Mouse (Mus musculus) G1E (cell line): ENCODE data around the gene Lrrn2. TPM values are rescaled to one million over a fixed set of nuclear protein-coding genes. Genes with fewer than 3 reads are reported as not detected.
"Not testable (repeated sequence)": the region's sequence is repeated elsewhere in the genome, so short reads cannot be mapped to it uniquely, and the experiment has no call there.

Experiments
- ATAC-seq: 2 replicates; pipeline ENCODE4 v1.8.0; 2016; ENCODE audit warnings: mild to moderate bottlenecking; ENCODE audit not compliant: insufficient number of reproducible peaks, poor library complexity, low FRiP score, severe bottlenecking; ENCODE audit errors: extremely low read depth
- DNase-seq: peaks from one replicate; pipeline ENCODE4 v3.0.0; 2012; ENCODE audit warnings: low spot score
- H3K27me3 ChIP-seq: 2 replicates; pipeline ENCODE4 v1.6.1; 2012; ENCODE audit warnings: mild to moderate bottlenecking, low read length, inconsistent platforms; ENCODE audit not compliant: insufficient read depth
- H3K36me3 ChIP-seq: replicated peaks from 2 replicates; pipeline ENCODE3; 2012; ENCODE audit warnings: mild to moderate bottlenecking, inconsistent platforms
- H3K4me1 ChIP-seq: 2 replicates; pipeline ENCODE4 v1.6.1; 2012; ENCODE audit warnings: low read depth, low read length, inconsistent platforms, mixed read lengths; ENCODE audit not compliant: insufficient read depth
- H3K4me3 ChIP-seq: 2 replicates; pipeline ENCODE4 v1.5.1; 2012; ENCODE audit warnings: low read depth, mild to moderate bottlenecking, inconsistent platforms, low read length, moderate library complexity, mixed read lengths
- H3K9me3 ChIP-seq: replicated peaks from 2 replicates; pipeline ENCODE4 v1.6.1; 2012; ENCODE audit warnings: inconsistent platforms
- CTCF ChIP-seq: IDR thresholded peaks from 2 replicates; pipeline ENCODE4 v1.5.1; 2012; ENCODE audit warnings: low read depth, low read length, inconsistent platforms, mixed read lengths
- GATA1 ChIP-seq: IDR thresholded peaks from 2 replicates; pipeline ENCODE4 v1.6.1; 2012; ENCODE audit warnings: borderline replicate concordance, low read length, inconsistent platforms, mixed read lengths
- GATA2 ChIP-seq: IDR thresholded peaks from 2 replicates; pipeline ENCODE4 v1.6.1; 2012; ENCODE audit warnings: low read depth, low read length, inconsistent platforms, borderline replicate concordance
- POLR2AphosphoS5 ChIP-seq: IDR thresholded peaks from 2 replicates; pipeline ENCODE4 v1.6.1; 2012; ENCODE audit warnings: low read depth, low read length, inconsistent platforms; ENCODE audit not compliant: insufficient replicate concordance
- TAL1 ChIP-seq: conservative IDR thresholded peaks from 2 replicates; pipeline ENCODE4 v1.6.1; 2012; ENCODE audit warnings: low read depth, low read length, inconsistent platforms, mixed read lengths
- polyA plus RNA-seq: library from polyadenylated mRNA; stranded (reverse); fragments of >175 nt; gene quantifications from 2 replicates; pipeline ENCODE4 v1.2.3, GENCODE M21; 2012
- total RNA-seq, 2 experiments: library from RNA; stranded (forward) in 1 of 2; stranded (reverse) in 1 of 2; fragments of 200-1000 nt in 1 of 2; fragments of >200 nt in 1 of 2; fragmentation: Nextera tagmentation in 1 of 2; gene quantifications; 2 replicates each; pipeline ENCODE4 v1.2.3; 2014 to 2017

Lrrn2 gene
- total and polyA plus RNA-seq, 3 experiments: 0.22 TPM; not detected in 2

GRCm38 (mm10) chr1:132981232-132981631 lies 101.2 kb downstream of the Lrrn2 start:
- TF ChIP-seq GATA2: no peak
- no peak for TF ChIP-seq POLR2AphosphoS5
- no peak for TF ChIP-seq CTCF
- Histone ChIP-seq H3K9me3 (no peaks in the 10 kb centered on the region), H3K36me3 (peaks cover 90% of the 10 kb centered on the region), H3K27me3 (no peaks in the 10 kb centered on the region), H3K4me1 (no peaks in the 10 kb centered on the region; the same call in 1 of the 2 replicates), H3K4me3 (no peak overlapping the region)
- no peak for ATAC-seq
- no peak for DNase-seq

GRCm38 (mm10) chr1:132982728-132983127 lies 102.7 kb downstream of the Lrrn2 start:
- H3K9me3 ChIP-seq: no peaks in the 10 kb centered on the region
- ATAC-seq: peak; percentile 63; the same call in 1 of the 2 replicates
- no peak for TF ChIP-seq GATA2
- TF ChIP-seq GATA1: no peak
- TF ChIP-seq CTCF: peak; percentile 85
- TF ChIP-seq TAL1: no peak
- TF ChIP-seq POLR2AphosphoS5: no peak
- H3K27me3 ChIP-seq: no peaks in the 10 kb centered on the region
- H3K4me3 ChIP-seq: no peak overlapping the region
- H3K36me3 ChIP-seq: peaks cover 94% of the 10 kb centered on the region
- no peaks in the 10 kb centered on the region; the same call in 1 of the 2 replicates for H3K4me1 ChIP-seq
- peak; percentile 37 for DNase-seq

- not testable (repeated sequence) for H3K9me3 ChIP-seq, H3K27me3 ChIP-seq, ATAC-seq, H3K4me3 ChIP-seq, DNase-seq
- H3K36me3 ChIP-seq: peaks cover 94% of the 10 kb centered on the region
- peaks cover 12% of the 10 kb centered on the region; the same call in 1 of the 2 replicates for H3K4me1 ChIP-seq
Observed at GRCm38 (mm10) chr1:132988556-132989459, 108.7 kb downstream of the Lrrn2 start.

Other genes with a start within 250 kb of the Lrrn2 start
- gene Nfasc, start 138.5 kb upstream of the Lrrn2 start, total RNA-seq (2014; fragmentation: Nextera tagmentation): not detected in 2 replicates
- 0.22 and 0.52 TPM in 2 replicates for gene Nfasc, start 138.5 kb upstream of the Lrrn2 start, total RNA-seq (2017)
- gene Nfasc, start 138.5 kb upstream of the Lrrn2 start, polyA plus RNA-seq: not detected in 2 replicates
- gene Mdm4, start 150.3 kb downstream of the Lrrn2 start, total RNA-seq (2014; fragmentation: Nextera tagmentation): 323 and 378 TPM in 2 replicates
- gene Mdm4, start 150.3 kb downstream of the Lrrn2 start, total RNA-seq (2017): 173 and 219 TPM in 2 replicates
- gene Mdm4, start 150.3 kb downstream of the Lrrn2 start, polyA plus RNA-seq: 76.1 and 87.3 TPM in 2 replicates
- not detected in 2 replicates for gene Pik3c2b, start 165.4 kb downstream of the Lrrn2 start, total RNA-seq (2014; fragmentation: Nextera tagmentation)
- 0.12 and 0.27 TPM in 2 replicates for gene Pik3c2b, start 165.4 kb downstream of the Lrrn2 start, total RNA-seq (2017)
- not detected in 2 replicates for gene Pik3c2b, start 165.4 kb downstream of the Lrrn2 start, polyA plus RNA-seq